Mouse (Mus musculus): ENCODE measurements around the gene Nf1.
"Not testable (repeated sequence)": the region's sequence is repeated elsewhere in the genome, so short reads cannot be mapped to it uniquely, and the experiment has no call there.

The Nf1 gene

GRCm38 (mm10) chr11:79339234-79339807 is at the start of gene Nf1:
Gene Nf1 (plus strand): TSS chr11:79339693.
- peak; percentile 93 to 96 for DNase-seq (ENCODE audit: low spot score in 2 of 2)

GRCm38 (mm10) chr11:79290473-79290872 is 49.0 kb upstream of the Nf1 start:
- DNase-seq (ENCODE audit: low spot score in 2 of 2): peak in 1 of 2 experiments; percentile 31

GRCm38 (mm10) chr11:79291651-79292050 is 47.8 kb upstream of the Nf1 start:
- DNase-seq (ENCODE audit: low spot score in 2 of 2): no peak

- no peak for DNase-seq (ENCODE audit: low spot score in 2 of 2)
Observed at GRCm38 (mm10) chr11:79292130-79292529, 47.4 kb upstream of the Nf1 start.

- no peak for DNase-seq (ENCODE audit: low spot score in 2 of 2)
Observed at GRCm38 (mm10) chr11:79293025-79293424, 46.5 kb upstream of the Nf1 start.

GRCm38 (mm10) chr11:79293971-79294370 is 45.5 kb upstream of the Nf1 start:
- DNase-seq (ENCODE audit: low spot score in 2 of 2): no peak

GRCm38 (mm10) chr11:79296167-79296566 is 43.3 kb upstream of the Nf1 start:
- DNase-seq (ENCODE audit: low spot score in 2 of 2): peak; percentile 35 to 50

- DNase-seq (ENCODE audit: low spot score in 2 of 2): no peak
Observed at GRCm38 (mm10) chr11:79296856-79297491, 42.5 kb upstream of the Nf1 start, which contains the start of gene Gm9964. Gene Gm9964 (minus strand): TSS chr11:79296906.

- no peak for DNase-seq (ENCODE audit: low spot score in 2 of 2)
Observed at GRCm38 (mm10) chr11:79299719-79300431, 39.6 kb upstream of the Nf1 start.

GRCm38 (mm10) chr11:79303109-79303508 is 36.4 kb upstream of the Nf1 start:
- DNase-seq (ENCODE audit: low spot score in 2 of 2): no peak

- DNase-seq (ENCODE audit: low spot score in 2 of 2): not testable (repeated sequence)
Observed at GRCm38 (mm10) chr11:79304245-79304644, 35.2 kb upstream of the Nf1 start.

- DNase-seq (ENCODE audit: low spot score in 2 of 2): no peak
Observed at GRCm38 (mm10) chr11:79305697-79306340, 33.7 kb upstream of the Nf1 start.

- no peak for DNase-seq (ENCODE audit: low spot score in 2 of 2)
Observed at GRCm38 (mm10) chr11:79306510-79306909, 33.0 kb upstream of the Nf1 start.

- no peak for DNase-seq (ENCODE audit: low spot score in 2 of 2)
Observed at GRCm38 (mm10) chr11:79306996-79307395, 32.5 kb upstream of the Nf1 start.

GRCm38 (mm10) chr11:79307560-79308200 is 31.8 kb upstream of the Nf1 start:
- DNase-seq (ENCODE audit: low spot score in 2 of 2): no peak

- no peak for DNase-seq (ENCODE audit: low spot score in 2 of 2)
Observed at GRCm38 (mm10) chr11:79310467-79310866, 29.0 kb upstream of the Nf1 start.

GRCm38 (mm10) chr11:79316807-79317345 is 22.6 kb upstream of the Nf1 start:
- no peak for DNase-seq (ENCODE audit: low spot score in 2 of 2)

GRCm38 (mm10) chr11:79319807-79320206 is 19.7 kb upstream of the Nf1 start:
- DNase-seq (ENCODE audit: low spot score in 2 of 2): no peak

GRCm38 (mm10) chr11:79323985-79324685 is 15.4 kb upstream of the Nf1 start:
- DNase-seq (ENCODE audit: low spot score in 2 of 2): no peak

GRCm38 (mm10) chr11:79325663-79326062 is 13.8 kb upstream of the Nf1 start:
- no peak for DNase-seq (ENCODE audit: low spot score in 2 of 2)

GRCm38 (mm10) chr11:79327106-79327505 is 12.4 kb upstream of the Nf1 start:
- no peak for DNase-seq (ENCODE audit: low spot score in 2 of 2)

All from cerebellum, postnatal 4 days (tissue).